ENCODE assay signal across 18 mouse cellular contexts in the genomic region with DNA sequence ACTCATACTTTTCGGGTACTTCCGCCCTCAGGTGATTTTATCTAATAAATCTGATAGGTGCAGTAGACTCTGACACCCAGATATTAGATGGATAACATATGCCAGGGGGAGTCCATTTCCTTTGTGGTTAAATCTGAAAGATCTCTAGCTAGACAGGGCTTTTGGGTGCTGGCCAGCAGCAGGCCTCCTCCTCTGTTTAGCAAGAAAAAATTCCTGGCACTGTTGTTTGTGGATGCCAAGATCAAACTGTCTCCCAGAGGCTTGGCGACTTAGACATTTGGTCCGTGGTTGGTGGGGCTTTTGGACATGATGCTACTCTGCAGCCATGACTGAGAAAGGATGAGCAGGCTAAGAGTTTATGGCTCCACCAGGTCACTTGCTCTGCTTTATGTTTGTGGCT.
A peak's percentile ranks its signal among the peaks of the same experiment; 100 is the strongest.
DNase-seq lines count a peak whose midpoint lies in the region.
"Had no signal": no experiment of that assay in that cellular context is flagged by ENCODE, and none has a peak within 500 bp of the region (broad histone marks: within the 10 kb centered on the region; RNA-seq: fewer than 3 reads in every experiment).

No protein-coding gene starts in this region.

- intact Hi-C loops in left cerebral cortex, postnatal 4 days (cut with DNase I): no loop called here
- intact Hi-C loops in left cerebral cortex, postnatal 10 days (cut with DNase I): no loop called here

- peak; percentile 17 to 29 for DNase-seq in cerebellum, postnatal 14 days
- no peak for DNase-seq in cerebellum, postnatal 25 days
- peak; percentile 17 for DNase-seq in left cerebral cortex, postnatal 4 days
- DNase-seq in left cerebral cortex, postnatal 10 days (ENCODE audit: extremely low spot score in 1 of 2, low spot score in 2 of 2): no peak
- peak; percentile 3 for DNase-seq in urinary bladder, postnatal 14 days (ENCODE audit: low spot score)
- no peak for DNase-seq in urinary bladder, postnatal 10 days (ENCODE audit: low spot score)
- DNase-seq in layer of hippocampus, adult 11-12 months (ENCODE audit: low spot score): no peak
- DNase-seq: adrenal gland, postnatal 36 days; cerebellum, adult 11 months; cerebellum, postnatal 36 days; gastrocnemius, postnatal 25 days; heart, adult 18-20 months; heart, postnatal 14 days; kidney, adult 11 months; liver; right cerebral cortex, adult 18-20 months; right cerebral cortex, postnatal 4 days; thymus, postnatal 25 days had no signal

Comparison
In these comparisons a context has a peak if more than half of its experiments do, and no peak if none do; other contexts are left out.
1. DNase-seq: peak in cerebellum, postnatal 14 days (2 of 2), left cerebral cortex, postnatal 4 days (single experiment) and urinary bladder, postnatal 14 days (single experiment); none in cerebellum, postnatal 25 days (0 of 2), left cerebral cortex, postnatal 10 days (0 of 2), urinary bladder, postnatal 10 days (single experiment) and layer of hippocampus, adult 11-12 months (single experiment).